Mouse (Mus musculus) midbrain, embryonic 11.5 days (tissue): Measurements from ENCODE around the gene Tgtp2. TPM values are rescaled to one million over a fixed set of nuclear protein-coding genes. Genes with fewer than 3 reads are reported as not detected.
"Not testable (repeated sequence)": the region's sequence is repeated elsewhere in the genome, so short reads cannot be mapped to it uniquely, and the experiment has no call there.

ENCODE experiments used
- ATAC-seq: fragments of 200-750 bp; cut with Nextera tagmentation; 2 replicates; pipeline ENCODE4 v1.8.0; 2017; ENCODE audit warnings: moderate TSS enrichment, moderate library complexity; ENCODE audit not compliant: low FRiP score
- DNase-seq: peaks from one replicate; pipeline ENCODE4 v3.0.0; 2015; ENCODE audit warnings: low spot score; ENCODE audit errors: missing footprints
- H3K27ac ChIP-seq: fragments of 300-500 bp; sonication (generic); 2 replicates; pipeline ENCODE4 v1.5.1; 2014; ENCODE audit warnings: low read depth, low read length
- H3K27me3 ChIP-seq: fragments of 300-500 bp; sonication (generic); 2 replicates; pipeline ENCODE4 v1.6.1; 2014; ENCODE audit warnings: mild to moderate bottlenecking, low read length, moderate library complexity, mixed read lengths; ENCODE audit not compliant: control insufficient read depth, insufficient read depth
- H3K36me3 ChIP-seq: fragments of 300-500 bp; sonication (generic); 2 replicates; pipeline ENCODE4 v1.6.1; 2014; ENCODE audit warnings: mild to moderate bottlenecking, low read length, moderate library complexity, mixed read lengths; ENCODE audit not compliant: control insufficient read depth, insufficient read depth
- H3K4me1 ChIP-seq: fragments of 300-500 bp; sonication (generic); 2 replicates; pipeline ENCODE4 v1.6.1; 2014; ENCODE audit warnings: low read length; ENCODE audit not compliant: control insufficient read depth, insufficient read depth
- H3K4me2 ChIP-seq: fragments of 300-500 bp; sonication (generic); 2 replicates; pipeline ENCODE4 v1.6.1; 2014; ENCODE audit warnings: mild to moderate bottlenecking, moderate library complexity
- H3K4me3 ChIP-seq: fragments of 300-500 bp; sonication (generic); 2 replicates; pipeline ENCODE4 v1.5.1; 2014; ENCODE audit warnings: low read depth, low read length
- H3K9ac ChIP-seq: fragments of 300-500 bp; sonication (generic); 2 replicates; pipeline ENCODE4 v1.6.1; 2014; ENCODE audit warnings: low read length
- H3K9me3 ChIP-seq: fragments of 300-500 bp; sonication (generic); 2 replicates; pipeline ENCODE4 v1.6.1; 2016; ENCODE audit warnings: low read length; ENCODE audit not compliant: control insufficient read depth
- polyA plus RNA-seq: library from polyadenylated mRNA; unstranded; fragments of >200 nt; fragmentation: Nextera tagmentation; extraction: Ambion mirVana; gene quantifications from 2 replicates; pipeline ENCODE4 v1.2.1, GENCODE M21; 2014

The Tgtp2 gene
- polyA plus RNA-seq, 1 experiment from 2014 or later: not detected

GRCm38 (mm10) chr11:49050064-49050463 lies 13.9 kb downstream of the Tgtp2 start:
- not testable (repeated sequence) for DNase-seq, H3K4me1 ChIP-seq, ATAC-seq

GRCm38 (mm10) chr11:49012074-49012473 lies 51.9 kb downstream of the Tgtp2 start:
- not testable (repeated sequence) for H3K9ac ChIP-seq, H3K27ac ChIP-seq, H3K27me3 ChIP-seq, DNase-seq, H3K4me3 ChIP-seq, H3K4me1 ChIP-seq, H3K9me3 ChIP-seq, H3K36me3 ChIP-seq, ATAC-seq, H3K4me2 ChIP-seq

More at GRCm38 (mm10) chr11:49050064-49050463, 13.9 kb downstream of the Tgtp2 start:
- not testable (repeated sequence) for H3K4me3 ChIP-seq, H3K9ac ChIP-seq, H3K9me3 ChIP-seq, H3K4me2 ChIP-seq, H3K36me3 ChIP-seq, H3K27me3 ChIP-seq, H3K27ac ChIP-seq

Other genes with a start within 250 kb of the Tgtp2 start
- gene Trim41, start 246.9 kb downstream of the Tgtp2 start, polyA plus RNA-seq: 3.6 and 3.9 TPM in 2 replicates
- gene Trim7, start 238.1 kb downstream of the Tgtp2 start, polyA plus RNA-seq: 0.40 and 0.73 TPM in 2 replicates
- gene Gm12184, start 237.6 kb downstream of the Tgtp2 start, polyA plus RNA-seq: 7.4 and 11.5 TPM in 2 replicates
- gene Irgm1, start 192.5 kb downstream of the Tgtp2 start, polyA plus RNA-seq: 2.2 and 2.3 TPM in 2 replicates
- gene Gm5431, start 162.0 kb downstream of the Tgtp2 start, polyA plus RNA-seq: 0.10 and 0.21 TPM in 2 replicates
- gene Psme2b, start 118.0 kb downstream of the Tgtp2 start, polyA plus RNA-seq: 1.3 and 1.8 TPM in 2 replicates
- not detected in 2 replicates for gene Olfr56, start 85.3 kb downstream of the Tgtp2 start, polyA plus RNA-seq
- gene 9930111J21Rik1, start 84.8 kb downstream of the Tgtp2 start, polyA plus RNA-seq: 0.20 and 0.29 TPM in 2 replicates
- not detected in 2 replicates for gene Gm12185, start 72.0 kb downstream of the Tgtp2 start, polyA plus RNA-seq
- gene Tgtp1, start 70.0 kb downstream of the Tgtp2 start, polyA plus RNA-seq: 0.05 TPM in 1 of 2 replicates, not detected in the other
- 0.26 and 0.47 TPM in 2 replicates for gene 9930111J21Rik2, start 13.0 kb downstream of the Tgtp2 start, polyA plus RNA-seq
- gene Ifi47, start 12.4 kb upstream of the Tgtp2 start, polyA plus RNA-seq: 0.40 and 0.41 TPM in 2 replicates
- gene Olfr1396, start 50.7 kb upstream of the Tgtp2 start, polyA plus RNA-seq: not detected in 2 replicates
- not detected in 2 replicates for gene Olfr1395, start 78.1 kb upstream of the Tgtp2 start, polyA plus RNA-seq
- not detected in 2 replicates for gene Olfr1394, start 90.2 kb upstream of the Tgtp2 start, polyA plus RNA-seq
- 0.43 TPM in 1 of 2 replicates, not detected in the other for gene Btnl9, start 123.0 kb upstream of the Tgtp2 start, polyA plus RNA-seq
- 65.4 and 70.2 TPM in 2 replicates for gene Zfp62, start 139.1 kb upstream of the Tgtp2 start, polyA plus RNA-seq
- gene Mgat1, start 180.0 kb upstream of the Tgtp2 start, polyA plus RNA-seq: 30.1 and 30.5 TPM in 2 replicates
- not detected in 2 replicates for gene Olfr1393, start 214.1 kb upstream of the Tgtp2 start, polyA plus RNA-seq
- not detected in 2 replicates for gene Olfr1392, start 221.1 kb upstream of the Tgtp2 start, polyA plus RNA-seq
- gene Olfr10, start 240.5 kb upstream of the Tgtp2 start, polyA plus RNA-seq: not detected in 2 replicates